Mouse (Mus musculus) stomach, postnatal 0 days (tissue): Measurements from ENCODE around the gene Mdga1. TPM values are rescaled to one million over a fixed set of nuclear protein-coding genes. Genes with fewer than 3 reads are reported as not detected.

Experiments
- ATAC-seq: fragments of 200-750 bp; cut with Nextera tagmentation; 2 replicates; pipeline ENCODE4 v1.8.0; 2017; ENCODE audit not compliant: low FRiP score, low TSS enrichment
- DNase-seq: peaks from one replicate; pipeline ENCODE4 v3.0.0-alpha.2; 2016; ENCODE audit warnings: low spot score
- H3K27ac ChIP-seq: fragments of 300-500 bp; sonication (generic); replicated peaks from 2 replicates; pipeline ENCODE4 v1.5.1; 2014; ENCODE audit warnings: mild to moderate bottlenecking, control low read depth
- H3K27me3 ChIP-seq: fragments of 300-500 bp; sonication (generic); 2 replicates; pipeline ENCODE4 v1.6.1; 2014; ENCODE audit warnings: low read length; ENCODE audit not compliant: control insufficient read depth, insufficient read depth
- H3K36me3 ChIP-seq: fragments of 300-500 bp; sonication (generic); 2 replicates; pipeline ENCODE4 v1.6.1; 2014; ENCODE audit warnings: low read length, mixed read lengths; ENCODE audit not compliant: control insufficient read depth, insufficient read depth
- H3K4me1 ChIP-seq: fragments of 300-500 bp; sonication (generic); replicated peaks from 2 replicates; pipeline ENCODE4 v1.6.1; 2014; ENCODE audit warnings: antibody characterized with exemption; ENCODE audit not compliant: control insufficient read depth, insufficient read depth
- H3K4me2 ChIP-seq: fragments of 300-500 bp; sonication (generic); replicated peaks from 2 replicates; pipeline ENCODE4 v1.6.1; 2014; ENCODE audit warnings: low read depth, mild to moderate bottlenecking, control low read depth, moderate library complexity
- H3K4me3 ChIP-seq: fragments of 300-500 bp; sonication (generic); 2 replicates; pipeline ENCODE4 v1.5.1; 2014; ENCODE audit warnings: low read depth, low read length, control low read depth
- H3K9ac ChIP-seq: fragments of 300-500 bp; sonication (generic); 2 replicates; pipeline ENCODE4 v1.6.1; 2014; ENCODE audit warnings: mild to moderate bottlenecking, low read length, control low read depth, mixed read lengths
- H3K9me3 ChIP-seq: fragments of 300-500 bp; sonication (generic); 2 replicates; pipeline ENCODE4 v1.6.1; 2016; ENCODE audit warnings: low read length; ENCODE audit not compliant: control insufficient read depth
- CTCF ChIP-seq: IDR thresholded peaks from 2 replicates; pipeline ENCODE4 v1.5.1; 2016; ENCODE audit warnings: antibody characterized with exemption, low read depth, mild to moderate bottlenecking, moderate library complexity
- EP300 ChIP-seq: optimal IDR thresholded peaks from 2 replicates; pipeline ENCODE3; 2016; ENCODE audit warnings: antibody characterized with exemption
- WGBS: fragments of 180-500 bp; shearing (Covaris S2); extraction: QIAGEN DNeasy Blood & Tissue Kit; methylation state at CpG from one replicate; pipeline ENCODE4 v1.1.7; 2014; 5-methylcytosine and 5-hydroxymethylcytosine counted together
- polyA plus RNA-seq: library from polyadenylated mRNA; unstranded; fragments of >200 nt; fragmentation: Nextera tagmentation; extraction: Ambion mirVana; gene quantifications from 2 replicates; pipeline ENCODE4 v1.2.1, GENCODE M21; 2015

Mdga1 gene
- polyA plus RNA-seq, 1 experiment from 2014 or later = 2.1 TPM

GRCm38 (mm10) chr17:29890451-29891110 is 79.3 kb downstream of the Mdga1 start:
- TF ChIP-seq CTCF (no peak), EP300 (no peak)
- WGBS = 50% methylated on average over 7 of the region's 7 CpGs
- H3K27me3 ChIP-seq = no peaks in the 10 kb centered on the region
- ATAC-seq = no peak
- no peaks in the 10 kb centered on the region for H3K9me3 ChIP-seq
- no peak for DNase-seq
- no peak overlapping the region for H3K4me3 ChIP-seq
- H3K36me3 ChIP-seq = no peaks in the 10 kb centered on the region
- H3K9ac ChIP-seq = no peak overlapping the region
- no peak overlapping the region for H3K4me2 ChIP-seq
- peaks cover 8% of the 10 kb centered on the region; the same call in 1 of the 2 replicates for H3K4me1 ChIP-seq
- no peak overlapping the region for H3K27ac ChIP-seq

- H3K36me3 ChIP-seq = no peaks in the 10 kb centered on the region
- peak overlapping the region; percentile 35; the same call in 1 of the 2 replicates for H3K9ac ChIP-seq
- 3% methylated on average over 61 of the region's 67 CpGs for WGBS
- DNase-seq (peak; percentile 50), ATAC-seq (0 out of 2 replicates have a peak, but pooled peaks have one; percentile 30)
- H3K4me3 ChIP-seq = peak overlapping the region; percentile 62
- H3K4me1 ChIP-seq = peaks cover 8% of the 10 kb centered on the region; the same call in 1 of the 2 replicates
- no peaks in the 10 kb centered on the region for H3K27me3 ChIP-seq
- no peak overlapping the region for H3K27ac ChIP-seq
- H3K9me3 ChIP-seq = no peaks in the 10 kb centered on the region
- TF ChIP-seq EP300 = no peak
- H3K4me2 ChIP-seq = peak overlapping the region; percentile 96
These were observed 80.6 kb downstream of the Mdga1 start for GRCm38 (mm10) chr17:29888981-29889980.

GRCm38 (mm10) chr17:29887881-29888826 is 81.7 kb downstream of the Mdga1 start:
- Histone ChIP-seq H3K4me3 (peak overlapping the region; percentile 62), H3K9me3 (no peaks in the 10 kb centered on the region), H3K9ac (peak overlapping the region; percentile 62), H3K27me3 (no peaks in the 10 kb centered on the region), H3K36me3 (no peaks in the 10 kb centered on the region), H3K27ac (peak overlapping the region; percentile 61), H3K4me1 (peaks cover 8% of the 10 kb centered on the region; the same call in 1 of the 2 replicates), H3K4me2 (peak overlapping the region; percentile 96)
- WGBS = under 1% methylated on average over 88 of the region's 93 CpGs
- ATAC-seq (peak; percentile 15; the same call in 1 of the 2 replicates), DNase-seq (peak; percentile 48)
- TF ChIP-seq EP300 = no peak
- TF ChIP-seq CTCF = no peak

- WGBS = under 1% methylated on average over 47 of the region's 57 CpGs
- H3K4me2 ChIP-seq = peak overlapping the region; percentile 96
- peak overlapping the region; percentile 30; the same call in 1 of the 2 replicates for H3K27ac ChIP-seq
- no peaks in the 10 kb centered on the region for H3K36me3 ChIP-seq
- ATAC-seq (peak; percentile 25; the same call in 1 of the 2 replicates), DNase-seq (peak; percentile 60)
- H3K4me1 ChIP-seq = peaks cover 8% of the 10 kb centered on the region; the same call in 1 of the 2 replicates
- H3K9ac ChIP-seq = peak overlapping the region; percentile 62
- no peaks in the 10 kb centered on the region for H3K27me3 ChIP-seq
- H3K9me3 ChIP-seq = no peaks in the 10 kb centered on the region
- TF ChIP-seq EP300 (no peak), CTCF (peak; percentile 57)
- H3K4me3 ChIP-seq = peak overlapping the region; percentile 62
These were observed 82.5 kb downstream of the Mdga1 start for GRCm38 (mm10) chr17:29887271-29887880.
